Mouse (Mus musculus) ES-CJ7 (cell line): Measurements from ENCODE around the gene Cidec.

Experiments
- DNase-seq: peaks from one replicate; pipeline ENCODE4 v3.0.0; 2011; ENCODE audit warnings: low read depth, low spot score

Gene Cidec

GRCm38 (mm10) chr6:113435664-113436205 lies at the start of gene Cidec:
Gene Cidec, minus strand, starts transcription at chr6:113435760.
- no peak for DNase-seq

- DNase-seq: peak; percentile 64
Observed at GRCm38 (mm10) chr6:113483729-113484128, 48.2 kb upstream of the Cidec start.

GRCm38 (mm10) chr6:113483100-113483615 lies 47.6 kb upstream of the Cidec start, which contains the start of gene Creld1:
Gene Creld1, plus strand, starts transcription at chr6:113483297.
- peak; percentile 100 for DNase-seq

GRCm38 (mm10) chr6:113482477-113483099 lies 47.0 kb upstream of the Cidec start:
- DNase-seq: peak; percentile 50

- no peak for DNase-seq
Observed at GRCm38 (mm10) chr6:113480555-113481373, 45.2 kb upstream of the Cidec start.

- DNase-seq: no peak
Observed at GRCm38 (mm10) chr6:113478906-113479305, 43.3 kb upstream of the Cidec start.

- DNase-seq: no peak
Observed at GRCm38 (mm10) chr6:113477353-113477752, 41.8 kb upstream of the Cidec start.

GRCm38 (mm10) chr6:113473715-113474114 lies 38.2 kb upstream of the Cidec start:
- DNase-seq: no peak

- no peak for DNase-seq
Observed at GRCm38 (mm10) chr6:113473246-113473645, 37.7 kb upstream of the Cidec start.

- peak; percentile 60 for DNase-seq
Observed at GRCm38 (mm10) chr6:113472061-113472460, 36.5 kb upstream of the Cidec start.

GRCm38 (mm10) chr6:113471297-113471936 lies 35.9 kb upstream of the Cidec start, which contains the start of gene Il17rc:
Gene Il17rc, plus strand, starts transcription at chr6:113471427.
- peak; percentile 76 for DNase-seq

GRCm38 (mm10) chr6:113469432-113469831 lies 33.9 kb upstream of the Cidec start:
- peak; percentile 85 for DNase-seq

- peak; percentile 89 for DNase-seq
Observed at GRCm38 (mm10) chr6:113469021-113469420, 33.5 kb upstream of the Cidec start.

- DNase-seq: no peak
Observed at GRCm38 (mm10) chr6:113468512-113468911, 33.0 kb upstream of the Cidec start.

GRCm38 (mm10) chr6:113465602-113466001 lies 30.0 kb upstream of the Cidec start:
- DNase-seq: no peak

GRCm38 (mm10) chr6:113464040-113464439 lies 28.5 kb upstream of the Cidec start:
- DNase-seq: peak; percentile 56

- DNase-seq: no peak
Observed at GRCm38 (mm10) chr6:113458635-113459034, 23.1 kb upstream of the Cidec start.

GRCm38 (mm10) chr6:113457952-113458534 lies 22.5 kb upstream of the Cidec start, which contains the start of gene Il17re:
Gene Il17re, plus strand, starts transcription at chr6:113458484.
- DNase-seq: no peak

- DNase-seq: no peak
Observed at GRCm38 (mm10) chr6:113455007-113455406, 19.4 kb upstream of the Cidec start.

- DNase-seq: no peak
Observed at GRCm38 (mm10) chr6:113451839-113452238, 16.3 kb upstream of the Cidec start.

GRCm38 (mm10) chr6:113447639-113448038 lies 12.1 kb upstream of the Cidec start:
- no peak for DNase-seq
